Mouse (Mus musculus) olfactory bulb, adult 2 months (tissue): ENCODE data around the gene Aurka. TPM values are rescaled to one million over a fixed set of nuclear protein-coding genes. Genes with fewer than 3 reads are reported as not detected.

ENCODE experiments used
- H3K27ac ChIP-seq: fragments of 200-500 bp; 2 replicates; pipeline ENCODE4 v1.5.1; 2012; ENCODE audit warnings: low read depth, low read length; ENCODE audit not compliant: insufficient read depth
- H3K4me1 ChIP-seq: fragments of 200-500 bp; 2 replicates; pipeline ENCODE4 v1.6.1; 2012; ENCODE audit warnings: low read length; ENCODE audit not compliant: control insufficient read depth, insufficient read depth
- H3K4me3 ChIP-seq: fragments of 200-500 bp; 2 replicates; pipeline ENCODE4 v1.5.1; 2012; ENCODE audit warnings: mild to moderate bottlenecking, low read depth, low read length, moderate library complexity; ENCODE audit not compliant: insufficient read depth
- CTCF ChIP-seq: fragments of 200-500 bp; IDR thresholded peaks from 2 replicates; pipeline ENCODE4 v1.5.1; 2012; ENCODE audit warnings: low read depth, mild to moderate bottlenecking, low read length, moderate library complexity; ENCODE audit not compliant: insufficient read depth
- POLR2A ChIP-seq: fragments of 200-500 bp; IDR thresholded peaks from 2 replicates; pipeline ENCODE4 v1.6.1; 2012; ENCODE audit warnings: mild to moderate bottlenecking, low read depth, low read length, moderate library complexity; ENCODE audit not compliant: insufficient read depth
- WGBS: fragments of 180-500 bp; shearing (Covaris S2); methylation state at CpG from one replicate; pipeline ENCODE4 v1.1.7; 2018; 5-methylcytosine and 5-hydroxymethylcytosine counted together
- polyA plus RNA-seq: library from polyadenylated mRNA; stranded (reverse); fragments of >200 nt; gene quantifications from 2 replicates; pipeline ENCODE4 v1.2.4, GENCODE M21; 2012; ENCODE audit warnings: low replicate concordance; ENCODE audit not compliant: missing spikeins, insufficient read depth, insufficient read length

Aurka gene
- polyA plus RNA-seq, 1 experiment, result not detected

- TF ChIP-seq CTCF (no peak), POLR2A (no peak)
- Histone ChIP-seq H3K4me1 (peaks cover 27% of the 10 kb centered on the region), H3K27ac (no peak overlapping the region), H3K4me3 (peak overlapping the region; percentile 89)
- WGBS, result 10% methylated on average over 31 of the region's 31 CpGs
Observed at GRCm38 (mm10) chr2:172346034-172346929, 24.1 kb downstream of the Aurka start.

- TF ChIP-seq POLR2A (peak; percentile 53), CTCF (no peak)
- Histone ChIP-seq H3K4me3 (peak within 1 kb of the TSS; percentile 89), H3K27ac (no peak within 1 kb of the TSS), H3K4me1 (peaks cover 24% of the 10 kb centered on the region)
- WGBS, result under 1% methylated on average over 35 of the region's 35 CpGs
Observed at GRCm38 (mm10) chr2:172345258-172345738, 25.0 kb downstream of the Aurka start, which contains the start of gene Fam210b. Gene Fam210b (plus strand): TSS chr2:172345565.

- 18% methylated on average over 5 of the region's 5 CpGs for WGBS
- TF ChIP-seq POLR2A (no peak; the same call in 1 of the 2 replicates), CTCF (no peak)
- Histone ChIP-seq H3K4me3 (no peak overlapping the region), H3K4me1 (peaks cover 21% of the 10 kb centered on the region), H3K27ac (no peak overlapping the region)
Observed at GRCm38 (mm10) chr2:172344669-172345068, 25.7 kb downstream of the Aurka start.

GRCm38 (mm10) chr2:172343751-172344150 is 26.6 kb downstream of the Aurka start:
- Histone ChIP-seq H3K4me1 (peaks cover 16% of the 10 kb centered on the region), H3K27ac (no peak overlapping the region), H3K4me3 (no peak overlapping the region)
- TF ChIP-seq CTCF (no peak), POLR2A (no peak)
- WGBS, result 83% methylated on average over 7 of the region's 7 CpGs

GRCm38 (mm10) chr2:172341606-172342005 is 28.7 kb downstream of the Aurka start:
- peaks cover 3% of the 10 kb centered on the region for H3K4me1 ChIP-seq
- H3K4me3 ChIP-seq, result no peak overlapping the region
- H3K27ac ChIP-seq, result no peak overlapping the region
- TF ChIP-seq CTCF (no peak), POLR2A (no peak)
- WGBS, result 80% methylated on average over 5 of the region's 5 CpGs

GRCm38 (mm10) chr2:172340936-172341335 is 29.4 kb downstream of the Aurka start:
- TF ChIP-seq CTCF (no peak), POLR2A (no peak)
- no peak overlapping the region for H3K4me3 ChIP-seq
- WGBS, result 44% methylated on average over 3 of the region's 3 CpGs
- no peak overlapping the region for H3K27ac ChIP-seq
- no peaks in the 10 kb centered on the region for H3K4me1 ChIP-seq

GRCm38 (mm10) chr2:172338206-172338942 is 32.0 kb downstream of the Aurka start:
- no peak overlapping the region for H3K27ac ChIP-seq
- no peak overlapping the region for H3K4me3 ChIP-seq
- no peak for TF ChIP-seq POLR2A
- no peak for TF ChIP-seq CTCF
- no peaks in the 10 kb centered on the region for H3K4me1 ChIP-seq
- 65% methylated on average over 19 of the region's 19 CpGs for WGBS

GRCm38 (mm10) chr2:172329179-172329578 is 41.2 kb downstream of the Aurka start:
- WGBS, result 3% methylated on average over 13 of the region's 13 CpGs
- peaks cover 3% of the 10 kb centered on the region; the same call in 1 of the 2 replicates for H3K4me1 ChIP-seq
- TF ChIP-seq POLR2A (no peak), CTCF (peak; percentile 94)
- 0 out of 2 replicates have a peak overlapping the region, but pooled peaks have one; percentile 11 for H3K4me3 ChIP-seq
- no peak overlapping the region for H3K27ac ChIP-seq

- H3K4me1 ChIP-seq, result peaks cover 3% of the 10 kb centered on the region; the same call in 1 of the 2 replicates
- TF ChIP-seq CTCF (no peak), POLR2A (no peak)
- 65% methylated on average over 8 of the region's 8 CpGs for WGBS
- H3K4me3 ChIP-seq, result no peak overlapping the region
- H3K27ac ChIP-seq, result no peak overlapping the region
Observed at GRCm38 (mm10) chr2:172328248-172328647, 42.1 kb downstream of the Aurka start.
